Mouse (Mus musculus) heart, embryonic 13.5 days (tissue): Measurements from ENCODE around the gene Filip1l. TPM values are rescaled to one million over a fixed set of nuclear protein-coding genes. Genes with fewer than 3 reads are reported as not detected.

Source experiments
- ATAC-seq: fragments of 200-750 bp; cut with Nextera tagmentation; 2 replicates; pipeline ENCODE4 v1.8.0; 2017; ENCODE audit warnings: moderate TSS enrichment; ENCODE audit not compliant: insufficient number of reproducible peaks, low FRiP score, low TSS enrichment; ENCODE audit errors: extremely low read depth
- H3K27ac ChIP-seq: fragments of 300-500 bp; sonication (generic); replicated peaks from 2 replicates; pipeline ENCODE4 v1.5.1; 2015; ENCODE audit warnings: moderate library complexity, mild to moderate bottlenecking, inconsistent platforms
- H3K27me3 ChIP-seq: fragments of 300-500 bp; sonication (generic); replicated peaks from 2 replicates; pipeline ENCODE4 v1.6.1; 2015; ENCODE audit warnings: mild to moderate bottlenecking, inconsistent platforms
- H3K36me3 ChIP-seq: fragments of 300-500 bp; sonication (generic); 2 replicates; pipeline ENCODE4 v1.6.1; 2015; ENCODE audit warnings: mild to moderate bottlenecking, inconsistent platforms
- H3K4me1 ChIP-seq: fragments of 300-500 bp; sonication (generic); 2 replicates; pipeline ENCODE4 v1.6.1; 2015; ENCODE audit warnings: inconsistent platforms
- H3K4me2 ChIP-seq: fragments of 300-500 bp; sonication (generic); 2 replicates; pipeline ENCODE4 v1.6.1; 2015; ENCODE audit warnings: inconsistent platforms, mild to moderate bottlenecking, moderate library complexity
- H3K4me3 ChIP-seq: fragments of 300-500 bp; sonication (generic); 2 replicates; pipeline ENCODE4 v1.5.1; 2015; ENCODE audit warnings: moderate library complexity, mild to moderate bottlenecking, inconsistent platforms
- H3K9ac ChIP-seq: fragments of 300-500 bp; sonication (generic); 2 replicates; pipeline ENCODE4 v1.6.1; 2015; ENCODE audit warnings: inconsistent platforms, mild to moderate bottlenecking, moderate library complexity
- H3K9me3 ChIP-seq: fragments of 300-500 bp; sonication (generic); 2 replicates; pipeline ENCODE4 v1.6.1; 2016; ENCODE audit warnings: inconsistent platforms
- WGBS: fragments of 180-500 bp; shearing (Covaris S2); methylation state at CpG from one replicate; pipeline ENCODE4 v1.1.7; 2015; ENCODE audit warnings: mixed read lengths; 5-methylcytosine and 5-hydroxymethylcytosine counted together
- polyA plus RNA-seq: library from polyadenylated mRNA; unstranded; fragments of >200 nt; fragmentation: Nextera tagmentation; extraction: Ambion mirVana; gene quantifications from 2 replicates; pipeline ENCODE4 v1.2.1, GENCODE M21; 2015

Filip1l gene
- polyA plus RNA-seq, 1 experiment from 2014 or later, result 19.3 TPM

DNA sequence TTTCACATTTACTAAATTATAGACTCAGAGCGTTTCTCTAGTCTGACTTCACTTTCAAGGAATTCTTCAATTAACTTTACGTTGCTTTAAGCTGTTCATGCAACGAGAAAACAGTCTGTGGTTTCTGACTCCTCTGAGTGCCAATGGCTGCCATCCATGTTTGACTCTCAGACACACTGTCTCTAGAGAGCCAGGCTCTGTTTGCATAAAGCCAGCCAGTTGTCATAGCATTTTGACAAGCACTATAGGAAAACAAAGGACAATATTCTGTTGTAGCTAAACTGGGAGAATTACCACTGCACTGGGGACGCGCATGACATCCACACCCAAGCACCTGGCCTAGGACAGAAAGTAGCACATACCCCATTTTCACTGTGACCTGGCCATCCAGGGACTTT is 85.4 kb downstream of the Filip1l start:
- Histone ChIP-seq H3K4me2 (no peak overlapping the region), H3K4me3 (no peak overlapping the region), H3K4me1 (peaks cover 17% of the 10 kb centered on the region), H3K9me3 (no peaks in the 10 kb centered on the region), H3K36me3 (no peaks in the 10 kb centered on the region), H3K27me3 (no peaks in the 10 kb centered on the region), H3K9ac (no peak overlapping the region), H3K27ac (peak overlapping the region; percentile 53)
- WGBS, result 72% methylated on average over 5 of the region's 5 CpGs
- no peak for ATAC-seq

DNA sequence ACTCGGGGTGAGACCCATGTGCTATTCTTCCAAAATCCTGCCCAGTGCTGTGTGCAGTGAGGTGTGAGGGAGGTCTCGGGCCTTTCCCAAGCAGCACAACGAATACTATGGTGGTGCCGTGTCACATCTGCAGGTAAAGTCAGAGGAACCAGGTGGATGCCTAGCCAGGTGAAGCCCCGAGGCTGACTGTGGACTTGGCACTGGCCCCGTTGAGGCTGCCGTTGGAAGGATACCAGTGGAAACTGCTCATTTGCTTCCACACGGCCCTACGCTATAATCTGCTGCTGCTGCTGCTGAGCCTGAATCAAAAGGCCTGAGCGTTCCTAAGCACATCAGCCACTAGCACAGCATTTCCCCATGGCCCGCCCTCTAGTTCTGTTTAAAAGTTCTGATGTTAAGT is 86.3 kb downstream of the Filip1l start:
- Histone ChIP-seq H3K4me3 (no peak overlapping the region), H3K9me3 (no peaks in the 10 kb centered on the region), H3K4me1 (peaks cover 17% of the 10 kb centered on the region), H3K9ac (no peak overlapping the region), H3K4me2 (no peak overlapping the region), H3K36me3 (no peaks in the 10 kb centered on the region), H3K27me3 (no peaks in the 10 kb centered on the region), H3K27ac (no peak overlapping the region)
- ATAC-seq, result no peak
- 85% methylated on average over 11 of the region's 11 CpGs for WGBS

DNA sequence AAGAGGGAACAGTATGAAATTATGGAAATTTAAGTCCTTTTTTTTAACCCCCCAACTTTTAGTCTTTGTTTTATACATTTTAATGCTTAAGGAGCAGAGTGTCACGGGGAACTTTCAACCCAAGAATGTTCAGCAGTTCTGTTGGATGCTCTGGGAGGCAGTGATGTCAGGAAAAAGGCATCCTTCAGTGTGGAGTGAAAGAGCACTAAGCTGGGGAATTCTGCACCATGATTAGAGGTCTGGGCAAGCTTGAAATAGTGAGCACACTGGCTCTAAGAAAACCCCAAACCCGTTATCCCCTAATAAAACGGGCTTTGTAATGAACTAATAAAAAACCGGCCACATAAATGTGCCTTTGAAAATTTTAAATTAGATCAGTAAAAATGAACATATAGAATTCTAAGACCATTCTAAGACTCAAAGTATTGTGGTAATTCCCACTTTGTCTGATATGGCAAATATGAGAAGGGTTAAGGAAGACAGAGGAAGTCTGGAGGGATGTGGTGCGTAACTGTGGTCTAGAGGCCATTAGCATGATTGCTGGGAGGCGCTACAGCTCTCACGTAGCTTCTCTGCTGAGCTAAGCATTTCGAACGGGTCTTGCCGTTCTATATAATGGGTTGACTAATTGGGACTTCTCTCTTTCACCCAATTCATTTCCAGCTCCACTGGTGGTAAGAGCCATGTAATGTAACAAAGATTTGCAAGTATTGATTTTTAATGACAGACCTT is 88.0 kb downstream of the Filip1l start:
- 0 out of 2 replicates have a peak overlapping the region, but pooled peaks have one; percentile 20 for H3K27ac ChIP-seq
- no peak overlapping the region for H3K9ac ChIP-seq
- no peaks in the 10 kb centered on the region for H3K27me3 ChIP-seq
- H3K36me3 ChIP-seq, result no peaks in the 10 kb centered on the region
- H3K4me1 ChIP-seq, result peaks cover 25% of the 10 kb centered on the region
- no peaks in the 10 kb centered on the region for H3K9me3 ChIP-seq
- H3K4me3 ChIP-seq, result no peak overlapping the region
- ATAC-seq, result no peak
- 73% methylated on average over 10 of the region's 10 CpGs for WGBS
- H3K4me2 ChIP-seq, result no peak overlapping the region

DNA sequence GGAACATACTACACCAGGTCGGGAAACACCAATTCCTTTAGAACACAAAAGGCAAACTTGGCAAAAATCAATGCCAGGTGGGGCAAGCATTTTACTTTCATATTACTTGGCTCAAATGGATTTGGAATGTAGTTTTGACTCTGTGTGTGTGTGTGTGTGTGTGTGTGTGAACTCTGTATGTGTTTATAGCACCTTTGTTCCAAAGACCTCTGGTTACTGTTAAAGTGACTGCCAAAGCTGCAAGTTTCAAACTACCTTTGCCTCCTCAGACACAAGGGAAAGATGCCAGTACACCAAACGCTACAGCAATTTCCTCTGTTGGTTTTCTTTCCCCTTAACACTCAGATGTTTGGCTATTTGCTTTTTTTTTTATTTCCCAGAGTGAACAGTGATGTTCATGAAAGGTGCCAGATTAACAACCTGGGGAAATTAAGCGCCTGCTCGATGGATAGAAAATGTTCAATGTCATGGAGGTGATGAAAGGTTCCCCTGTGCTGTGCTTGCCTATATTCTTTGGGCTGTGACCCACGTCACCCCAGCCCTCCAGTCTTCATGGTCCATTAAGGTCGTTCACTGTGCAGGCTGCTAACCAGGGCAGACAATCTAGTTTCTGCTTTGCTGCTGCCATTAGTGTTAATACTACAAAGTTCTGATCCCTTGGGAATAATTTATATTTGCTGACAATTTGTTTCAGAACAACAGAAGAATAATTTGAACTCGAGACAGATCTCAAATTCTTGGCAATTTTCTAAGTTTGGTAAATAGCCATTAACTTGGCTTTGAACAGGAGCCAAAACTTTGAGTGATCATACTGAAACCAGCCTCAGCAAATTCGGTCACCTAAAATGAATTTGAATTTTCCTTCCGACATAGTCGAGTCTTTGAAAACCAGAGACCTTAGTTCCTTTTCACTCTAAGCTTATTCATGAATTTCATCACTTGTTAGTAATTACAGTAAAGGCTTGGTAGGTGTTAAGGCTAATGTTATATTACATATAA is 92.5 kb downstream of the Filip1l start:
- Histone ChIP-seq H3K27me3 (no peaks in the 10 kb centered on the region), H3K9ac (no peak overlapping the region), H3K4me1 (peaks cover 30% of the 10 kb centered on the region), H3K4me2 (no peak overlapping the region), H3K36me3 (peaks cover 3% of the 10 kb centered on the region; the same call in 1 of the 2 replicates), H3K9me3 (peaks cover 11% of the 10 kb centered on the region), H3K27ac (no peak overlapping the region; the same call in 1 of the 2 replicates), H3K4me3 (no peak overlapping the region)
- ATAC-seq, result no peak
- 57% methylated on average over 10 of the region's 10 CpGs for WGBS

DNA sequence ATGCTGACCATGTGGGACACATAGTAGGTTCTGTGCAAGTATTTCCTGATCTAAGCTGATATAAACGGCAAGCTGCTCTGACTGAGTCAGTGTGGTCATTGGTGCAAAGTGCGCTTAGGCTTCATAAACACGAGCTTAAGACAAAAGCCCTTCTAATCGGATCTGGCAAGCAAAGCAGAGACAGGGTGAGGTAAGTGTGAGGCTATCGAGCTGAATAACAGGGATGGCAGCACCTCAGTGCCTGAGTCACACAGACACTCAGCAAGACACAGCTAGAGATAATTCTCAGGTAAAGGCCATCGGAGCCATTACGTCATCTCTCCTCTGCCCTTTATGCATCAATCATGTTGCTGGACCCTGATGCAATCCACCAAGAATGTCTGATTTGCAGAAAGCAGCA is 100.1 kb downstream of the Filip1l start:
- no peak overlapping the region for H3K4me2 ChIP-seq
- H3K9me3 ChIP-seq, result peaks cover 8% of the 10 kb centered on the region
- H3K4me3 ChIP-seq, result no peak overlapping the region
- H3K36me3 ChIP-seq, result peaks cover 3% of the 10 kb centered on the region; the same call in 1 of the 2 replicates
- peak; percentile 51; the same call in 1 of the 2 replicates for ATAC-seq
- WGBS, result 29% methylated on average over 7 of the region's 7 CpGs
- H3K27ac ChIP-seq, result peak overlapping the region; percentile 41; the same call in 1 of the 2 replicates
- no peak overlapping the region for H3K9ac ChIP-seq
- peaks cover 20% of the 10 kb centered on the region for H3K4me1 ChIP-seq
- H3K27me3 ChIP-seq, result no peaks in the 10 kb centered on the region

DNA sequence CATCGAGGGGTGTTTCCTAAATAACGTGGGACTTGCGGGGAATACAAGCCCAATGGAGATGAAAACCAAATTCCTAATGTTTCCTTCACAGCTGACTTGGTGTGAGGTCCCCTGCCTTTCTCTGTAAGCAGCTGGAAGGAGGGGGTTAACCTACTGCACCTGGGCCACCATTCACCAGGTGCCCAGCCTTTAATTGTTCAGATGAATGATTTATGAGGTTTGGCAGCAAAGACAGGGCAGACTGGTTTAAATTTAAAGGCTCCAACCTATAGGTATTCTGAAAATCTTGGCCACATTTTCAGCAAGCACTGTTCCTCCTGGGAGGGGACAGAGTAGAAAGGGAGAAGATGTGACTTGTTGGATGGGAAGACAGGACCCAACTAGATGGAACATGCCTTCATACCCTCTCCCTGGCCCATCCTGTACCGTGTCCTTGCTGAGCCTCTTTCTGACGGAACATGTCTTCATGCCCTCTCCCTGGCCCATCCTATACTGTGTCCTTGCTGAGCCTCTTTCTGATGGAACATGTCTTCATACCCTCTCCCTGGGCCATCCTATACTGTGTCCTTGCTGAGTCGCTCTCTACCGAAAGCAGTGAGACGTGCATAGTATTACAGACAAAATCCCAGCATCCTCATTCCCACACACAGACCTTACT is 101.3 kb downstream of the Filip1l start:
- no peaks in the 10 kb centered on the region for H3K27me3 ChIP-seq
- no peak for ATAC-seq
- no peaks in the 10 kb centered on the region for H3K9me3 ChIP-seq
- H3K4me2 ChIP-seq, result no peak overlapping the region
- no peak overlapping the region for H3K4me3 ChIP-seq
- H3K4me1 ChIP-seq, result peaks cover 20% of the 10 kb centered on the region
- H3K27ac ChIP-seq, result no peak overlapping the region
- H3K9ac ChIP-seq, result no peak overlapping the region
- H3K36me3 ChIP-seq, result no peaks in the 10 kb centered on the region
- WGBS, result 87% methylated on average over 8 of the region's 8 CpGs

DNA sequence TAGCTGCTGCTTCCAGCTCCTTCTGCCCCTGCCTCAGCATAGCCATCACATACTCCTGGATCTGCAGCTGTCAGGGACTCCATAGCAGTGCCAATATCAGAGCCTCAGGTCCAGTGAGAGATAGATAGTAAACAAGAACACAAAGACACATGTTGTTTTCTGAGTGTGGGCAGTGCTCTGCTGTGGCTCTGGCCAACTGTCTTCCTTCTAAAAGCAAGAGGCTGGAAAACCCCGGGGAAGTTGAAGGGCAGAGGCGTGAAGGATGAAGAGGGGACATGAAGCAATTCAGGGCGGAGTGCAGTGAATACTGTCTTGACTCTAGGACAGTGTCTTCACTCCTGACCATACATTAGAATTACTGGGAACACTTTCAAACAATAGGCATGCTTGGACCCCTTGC is 102.7 kb downstream of the Filip1l start:
- Histone ChIP-seq H3K9ac (no peak overlapping the region), H3K36me3 (no peaks in the 10 kb centered on the region), H3K4me2 (no peak overlapping the region), H3K9me3 (no peaks in the 10 kb centered on the region), H3K27me3 (no peaks in the 10 kb centered on the region), H3K4me3 (no peak overlapping the region), H3K27ac (no peak overlapping the region), H3K4me1 (peaks cover 20% of the 10 kb centered on the region)
- 63% methylated on average over 3 of the region's 3 CpGs for WGBS
- no peak for ATAC-seq

DNA sequence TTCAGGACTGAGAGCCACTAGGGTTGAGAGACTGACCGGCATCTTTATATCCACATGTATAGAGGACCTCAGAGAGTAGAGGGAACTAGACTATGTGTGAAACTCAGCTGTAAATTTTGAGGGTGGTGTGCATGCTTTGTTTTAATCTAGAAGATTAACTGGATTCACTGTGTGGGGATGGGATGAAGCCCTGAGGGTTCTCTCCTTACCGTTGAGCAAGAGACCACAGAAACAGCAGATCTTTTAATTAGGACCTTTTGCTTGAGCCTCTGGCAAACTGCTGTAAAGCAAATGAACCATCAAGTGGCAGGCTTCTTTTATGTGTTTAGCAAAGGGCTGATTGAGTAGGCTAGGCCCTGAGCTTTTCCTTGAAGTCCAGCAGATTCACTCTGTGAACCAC is 103.1 kb downstream of the Filip1l start:
- Histone ChIP-seq H3K27ac (no peak overlapping the region), H3K4me3 (no peak overlapping the region), H3K4me2 (no peak overlapping the region), H3K9me3 (no peaks in the 10 kb centered on the region), H3K27me3 (no peaks in the 10 kb centered on the region), H3K36me3 (no peaks in the 10 kb centered on the region), H3K4me1 (peaks cover 20% of the 10 kb centered on the region), H3K9ac (no peak overlapping the region)
- WGBS, result 51% methylated on average over 2 of the region's 2 CpGs
- no peak for ATAC-seq

DNA sequence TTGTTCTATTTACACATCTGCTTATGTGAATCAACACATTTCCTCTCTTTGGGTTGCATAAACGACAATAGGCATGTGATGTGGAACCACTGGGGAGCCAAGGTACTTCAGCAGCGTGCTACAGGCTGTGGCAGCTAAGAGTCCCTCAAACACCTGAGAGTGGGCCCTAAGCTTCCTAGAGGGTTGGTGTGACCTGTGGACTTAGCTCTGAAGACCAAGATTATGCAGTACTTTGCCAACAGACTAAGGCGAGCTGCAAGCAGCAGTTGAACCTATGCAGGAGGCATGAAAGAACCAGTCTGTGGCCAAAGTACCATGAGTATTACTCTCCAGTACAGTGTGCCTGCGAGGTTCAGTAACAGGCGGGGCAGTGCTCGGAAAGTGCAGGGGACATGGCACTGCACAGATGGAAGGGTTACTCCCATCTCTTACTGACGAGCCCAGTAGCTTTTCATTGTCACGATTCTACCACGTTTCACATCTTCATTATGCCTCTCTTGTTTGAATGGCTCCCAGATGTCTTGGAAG is 112.6 kb downstream of the Filip1l start:
- no peaks in the 10 kb centered on the region for H3K9me3 ChIP-seq
- 84% methylated on average over 9 of the region's 9 CpGs for WGBS
- no peak overlapping the region for H3K4me2 ChIP-seq
- H3K4me3 ChIP-seq, result no peak overlapping the region
- no peak overlapping the region for H3K9ac ChIP-seq
- H3K36me3 ChIP-seq, result no peaks in the 10 kb centered on the region
- H3K4me1 ChIP-seq, result peaks cover 13% of the 10 kb centered on the region
- H3K27ac ChIP-seq, result no peak overlapping the region
- H3K27me3 ChIP-seq, result no peaks in the 10 kb centered on the region
- no peak for ATAC-seq

DNA sequence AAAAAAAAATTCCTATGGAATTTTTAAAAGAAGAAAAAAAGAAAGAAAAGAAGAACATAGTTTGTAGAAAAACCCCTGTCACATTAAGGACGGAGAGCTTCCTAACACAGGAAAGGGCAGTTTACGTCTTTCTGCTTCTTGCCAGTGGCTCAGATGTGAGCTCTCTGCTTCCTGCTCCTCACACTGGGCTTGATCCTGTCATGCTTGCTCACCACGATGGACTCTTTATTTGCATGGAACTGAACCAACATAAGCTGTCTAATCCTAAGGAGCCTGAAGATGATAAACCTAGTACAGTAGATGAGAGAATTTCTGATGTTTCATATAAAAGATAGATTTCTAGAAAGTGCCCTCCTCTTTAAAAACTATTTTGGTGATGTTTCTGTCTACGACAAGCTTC is 116.4 kb downstream of the Filip1l start:
- H3K4me3 ChIP-seq, result no peak overlapping the region
- no peaks in the 10 kb centered on the region for H3K27me3 ChIP-seq
- peaks cover 21% of the 10 kb centered on the region for H3K4me1 ChIP-seq
- no peak for ATAC-seq
- H3K9ac ChIP-seq, result no peak overlapping the region
- WGBS, result 62% methylated on average over 4 of the region's 4 CpGs
- no peak overlapping the region for H3K4me2 ChIP-seq
- H3K9me3 ChIP-seq, result no peaks in the 10 kb centered on the region
- H3K27ac ChIP-seq, result no peak overlapping the region
- no peaks in the 10 kb centered on the region for H3K36me3 ChIP-seq

DNA sequence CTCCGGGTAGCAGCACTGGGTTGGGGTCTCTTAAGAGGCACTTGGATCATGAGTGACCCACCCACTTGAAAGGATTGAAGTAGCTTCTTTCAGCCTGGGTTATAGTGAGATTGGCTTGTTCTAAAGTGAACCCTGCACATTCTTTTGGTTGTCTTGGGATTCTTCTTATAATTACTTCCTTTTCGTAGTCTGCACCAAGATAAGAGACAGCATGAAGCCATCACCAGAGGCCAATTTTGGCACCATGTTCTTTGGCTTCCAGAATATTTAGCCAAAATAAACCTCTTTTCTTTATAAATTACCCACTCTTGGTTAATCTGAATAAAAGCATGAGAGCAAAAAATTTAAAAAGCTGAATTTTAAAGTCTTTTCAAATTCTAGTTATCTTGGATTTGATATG is 117.0 kb downstream of the Filip1l start:
- Histone ChIP-seq H3K27ac (no peak overlapping the region), H3K4me1 (peaks cover 21% of the 10 kb centered on the region), H3K9me3 (no peaks in the 10 kb centered on the region), H3K9ac (no peak overlapping the region), H3K4me2 (no peak overlapping the region), H3K27me3 (no peaks in the 10 kb centered on the region), H3K36me3 (no peaks in the 10 kb centered on the region), H3K4me3 (no peak overlapping the region)
- no peak for ATAC-seq
- 55% methylated on average over 2 of the region's 2 CpGs for WGBS
